Mouse (Mus musculus) hindbrain, embryonic 13.5 days (tissue): ENCODE results near the gene Dmrt1. TPM values are rescaled to one million over a fixed set of nuclear protein-coding genes. Genes with fewer than 3 reads are reported as not detected.
A peak's percentile ranks its signal among the peaks of the same experiment; 100 is the strongest.

Experiments used
- ATAC-seq: fragments of 200-750 bp; cut with Nextera tagmentation; 2 replicates; pipeline ENCODE4 v1.8.0; 2017; ENCODE audit warnings: moderate TSS enrichment; ENCODE audit not compliant: low FRiP score
- H3K27ac ChIP-seq: fragments of 300-500 bp; sonication (generic); 2 replicates; pipeline ENCODE4 v1.5.1; 2015; ENCODE audit warnings: inconsistent platforms, mild to moderate bottlenecking, moderate library complexity
- H3K27me3 ChIP-seq: fragments of 300-500 bp; sonication (generic); 2 replicates; pipeline ENCODE4 v1.6.1; 2015; ENCODE audit warnings: mild to moderate bottlenecking, inconsistent platforms
- H3K36me3 ChIP-seq: fragments of 300-500 bp; sonication (generic); 2 replicates; pipeline ENCODE4 v1.6.1; 2015; ENCODE audit warnings: mild to moderate bottlenecking, inconsistent platforms
- H3K4me1 ChIP-seq: fragments of 300-500 bp; sonication (generic); replicated peaks from 2 replicates; pipeline ENCODE4 v1.6.1; 2015; ENCODE audit warnings: inconsistent platforms
- H3K4me2 ChIP-seq: fragments of 300-500 bp; sonication (generic); 2 replicates; pipeline ENCODE4 v1.6.1; 2015; ENCODE audit warnings: inconsistent platforms, mild to moderate bottlenecking, moderate library complexity
- H3K4me3 ChIP-seq: fragments of 300-500 bp; sonication (generic); 2 replicates; pipeline ENCODE4 v1.5.1; 2015; ENCODE audit warnings: mild to moderate bottlenecking, inconsistent platforms
- H3K9ac ChIP-seq: fragments of 300-500 bp; sonication (generic); 2 replicates; pipeline ENCODE4 v1.6.1; 2015; ENCODE audit warnings: mild to moderate bottlenecking, inconsistent platforms
- H3K9me3 ChIP-seq: fragments of 300-500 bp; sonication (generic); 2 replicates; pipeline ENCODE4 v1.6.1; 2016; ENCODE audit warnings: inconsistent platforms
- WGBS: fragments of 180-500 bp; shearing (Covaris S2); methylation state at CpG from one replicate; pipeline ENCODE4 v1.1.7; 2015; 5-methylcytosine and 5-hydroxymethylcytosine counted together
- polyA plus RNA-seq: library from polyadenylated mRNA; unstranded; fragments of >200 nt; fragmentation: Nextera tagmentation; extraction: Ambion mirVana; gene quantifications from 2 replicates; pipeline ENCODE4 v1.2.1, GENCODE M21; 2015

Dmrt1 gene
- polyA plus RNA-seq, 1 experiment from 2014 or later, result not detected

DNA sequence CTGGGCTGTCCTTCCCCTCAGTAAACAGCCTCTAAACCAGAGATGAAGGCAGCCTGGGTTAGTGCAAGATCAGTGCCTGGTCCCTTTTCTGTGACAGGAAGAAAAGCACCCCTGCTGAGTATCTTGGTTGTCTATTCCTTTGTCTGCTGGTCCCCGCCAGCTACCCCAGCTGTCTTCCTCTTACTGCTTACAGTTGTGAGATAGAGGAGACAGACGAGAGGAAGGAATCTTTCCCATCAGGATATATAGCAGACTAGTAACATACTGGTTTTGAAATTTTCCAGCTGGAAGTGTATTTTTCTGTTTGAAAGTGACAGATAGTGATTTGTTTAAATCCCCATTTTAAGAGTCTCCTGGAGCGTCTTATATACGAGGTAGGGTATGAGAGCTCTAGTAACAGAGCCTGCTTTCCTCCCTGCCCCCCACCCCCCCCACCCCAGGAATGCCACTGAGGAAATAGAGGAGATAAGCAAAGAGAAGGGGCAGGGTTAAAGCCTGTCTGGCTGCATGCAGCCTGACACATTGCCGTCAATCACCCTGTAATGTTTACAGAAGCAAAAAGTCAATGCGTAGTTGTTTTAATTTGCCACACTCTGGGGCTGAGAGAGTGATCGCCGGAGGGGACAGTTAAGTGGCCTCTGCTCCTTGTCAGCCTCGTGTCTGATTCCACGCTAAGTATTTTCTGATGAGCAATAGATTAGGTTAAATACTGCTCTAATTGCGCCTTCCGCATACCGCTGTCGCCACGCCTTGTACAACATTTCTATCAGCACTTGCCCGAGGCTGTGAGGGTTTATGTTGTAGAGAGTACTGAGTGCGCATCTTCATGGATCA is 69.8 kb downstream of the Dmrt1 start:
- ATAC-seq, result peak; percentile 46; the same call in 1 of the 2 replicates
- no peak overlapping the region for H3K9ac ChIP-seq
- peaks cover 78% of the 10 kb centered on the region for H3K27me3 ChIP-seq
- no peaks in the 10 kb centered on the region for H3K36me3 ChIP-seq
- WGBS, result 10% methylated on average over 17 of the region's 17 CpGs
- no peak overlapping the region for H3K27ac ChIP-seq
- H3K9me3 ChIP-seq, result no peaks in the 10 kb centered on the region
- H3K4me2 ChIP-seq, result peak overlapping the region; percentile 33
- no peak overlapping the region for H3K4me3 ChIP-seq
- peaks cover 11% of the 10 kb centered on the region for H3K4me1 ChIP-seq

DNA sequence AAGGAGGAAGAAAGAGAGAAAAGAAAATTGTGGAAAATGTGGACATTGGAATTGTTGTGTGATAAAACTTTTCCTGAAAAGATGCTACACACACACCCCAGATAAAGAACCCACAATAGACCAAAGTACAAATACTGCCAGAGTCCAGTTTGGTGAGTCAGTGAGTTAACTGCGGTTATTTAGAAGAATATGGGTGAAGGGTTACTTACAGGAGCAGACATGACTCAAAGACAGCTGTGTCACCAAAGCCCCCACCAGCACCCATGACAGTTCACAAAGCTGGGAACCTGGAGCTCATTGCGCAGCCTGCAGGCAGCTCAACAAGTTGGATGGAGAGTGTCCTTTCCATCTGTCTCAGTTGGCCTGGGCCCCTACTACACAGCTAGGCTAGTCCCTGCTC is 72.9 kb downstream of the Dmrt1 start:
- no peaks in the 10 kb centered on the region for H3K36me3 ChIP-seq
- 91% methylated on average over 2 of the region's 2 CpGs for WGBS
- H3K4me3 ChIP-seq, result no peak overlapping the region
- peaks cover 11% of the 10 kb centered on the region for H3K4me1 ChIP-seq
- H3K27me3 ChIP-seq, result peaks cover 62% of the 10 kb centered on the region
- H3K9me3 ChIP-seq, result no peaks in the 10 kb centered on the region
- no peak for ATAC-seq
- no peak overlapping the region for H3K27ac ChIP-seq
- H3K9ac ChIP-seq, result no peak overlapping the region
- no peak overlapping the region for H3K4me2 ChIP-seq

DNA sequence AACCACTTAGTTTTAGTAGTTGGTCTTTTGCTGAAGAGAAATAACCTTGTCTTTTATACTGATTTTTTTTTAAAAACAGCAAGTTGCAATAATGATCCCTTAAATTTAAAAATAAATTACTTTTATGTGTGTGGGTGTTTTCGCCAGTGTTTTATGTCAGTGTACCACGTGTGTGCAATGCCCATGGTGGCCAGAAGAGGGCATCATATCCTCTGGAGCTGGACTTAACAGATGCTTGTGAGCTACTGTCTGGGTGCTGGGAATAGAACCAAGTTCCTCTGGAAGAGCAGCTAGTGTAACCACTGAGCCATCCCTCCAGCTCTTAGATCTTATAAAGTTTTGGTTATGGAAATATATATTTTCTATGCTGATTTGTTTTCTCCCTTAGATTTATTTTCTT is 74.0 kb downstream of the Dmrt1 start:
- H3K27ac ChIP-seq, result no peak overlapping the region
- no peaks in the 10 kb centered on the region for H3K9me3 ChIP-seq
- H3K9ac ChIP-seq, result no peak overlapping the region
- H3K4me1 ChIP-seq, result peaks cover 11% of the 10 kb centered on the region
- no peak for ATAC-seq
- H3K4me2 ChIP-seq, result no peak overlapping the region
- no peak overlapping the region for H3K4me3 ChIP-seq
- H3K27me3 ChIP-seq, result peaks cover 51% of the 10 kb centered on the region
- H3K36me3 ChIP-seq, result no peaks in the 10 kb centered on the region
- WGBS, result 93% methylated on average over 2 of the region's 2 CpGs

DNA sequence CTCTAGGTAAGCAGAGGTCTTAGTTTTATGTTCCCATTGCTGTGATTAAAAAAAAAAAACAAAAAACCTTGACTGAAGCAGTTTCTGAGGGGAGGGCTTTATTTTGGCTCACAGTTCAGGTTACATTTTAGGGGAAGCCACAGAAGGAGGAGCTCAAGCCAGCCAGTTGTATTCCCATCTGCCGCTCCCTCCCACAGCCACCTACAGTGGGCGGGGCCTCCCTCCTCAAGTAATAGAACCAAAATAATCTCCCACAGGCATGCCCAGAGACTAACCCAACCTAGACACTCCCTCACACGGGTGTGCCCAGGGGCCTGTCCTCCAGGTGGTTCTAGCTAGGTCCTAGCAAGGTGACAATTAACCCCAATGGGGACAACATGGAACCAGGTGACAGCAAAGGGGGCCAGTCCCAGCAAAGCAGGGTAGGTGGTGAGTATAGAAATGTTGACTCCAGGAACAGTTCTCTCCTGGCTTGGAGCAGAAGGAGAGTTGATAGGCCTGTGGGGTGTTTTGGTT is 92.4 kb downstream of the Dmrt1 start:
- no peak overlapping the region for H3K27ac ChIP-seq
- ATAC-seq, result no peak
- no peak overlapping the region for H3K9ac ChIP-seq
- no peak overlapping the region for H3K4me3 ChIP-seq
- H3K36me3 ChIP-seq, result no peaks in the 10 kb centered on the region
- H3K4me2 ChIP-seq, result no peak overlapping the region
- 70% methylated on average over 3 of the region's 3 CpGs for WGBS
- H3K9me3 ChIP-seq, result no peaks in the 10 kb centered on the region
- no peaks in the 10 kb centered on the region for H3K4me1 ChIP-seq
- peaks cover 83% of the 10 kb centered on the region for H3K27me3 ChIP-seq

DNA sequence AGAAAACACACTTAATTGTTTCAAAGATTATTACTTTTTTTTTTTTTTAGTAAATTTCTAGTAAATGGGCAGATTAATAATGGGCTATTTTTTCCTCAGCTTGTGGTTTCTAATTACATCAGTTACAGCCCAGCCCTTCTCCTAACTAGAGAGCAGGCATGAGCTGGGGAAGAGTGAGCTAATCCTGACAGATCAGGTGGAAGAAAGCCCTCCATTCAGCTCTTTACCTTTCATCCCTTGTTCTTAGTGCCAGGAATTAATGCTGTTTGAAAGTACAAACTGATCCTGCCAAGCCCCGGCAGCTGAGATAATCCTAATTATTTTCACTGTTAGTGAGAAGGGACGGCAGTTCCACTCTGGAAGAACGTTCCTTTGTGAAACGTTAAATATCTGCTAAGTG is 93.2 kb downstream of the Dmrt1 start:
- Histone ChIP-seq H3K9ac (no peak overlapping the region), H3K4me2 (no peak overlapping the region), H3K36me3 (no peaks in the 10 kb centered on the region), H3K4me1 (no peaks in the 10 kb centered on the region), H3K9me3 (no peaks in the 10 kb centered on the region), H3K27me3 (peaks cover 87% of the 10 kb centered on the region), H3K27ac (no peak overlapping the region), H3K4me3 (no peak overlapping the region)
- no peak for ATAC-seq
- WGBS, result 29% methylated on average over 4 of the region's 4 CpGs

DNA sequence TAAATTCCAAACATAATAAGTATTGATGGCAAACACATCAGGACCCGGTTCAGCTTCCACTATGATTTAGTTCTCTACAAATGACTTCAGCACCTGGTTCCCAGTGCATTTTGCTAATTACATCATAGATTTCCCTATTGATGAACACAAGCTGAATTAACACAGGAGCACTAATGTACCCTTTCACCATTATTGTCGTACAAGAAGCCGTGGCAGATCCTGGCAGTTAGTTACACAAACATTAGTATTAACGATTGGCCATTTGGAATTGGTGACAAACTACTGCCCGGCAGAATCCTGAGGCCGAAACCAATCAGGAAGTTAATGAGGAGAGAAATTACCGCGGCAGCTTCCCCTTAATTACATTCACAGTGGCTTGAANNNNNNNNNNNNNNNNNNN is 96.5 kb downstream of the Dmrt1 start:
- Histone ChIP-seq H3K9ac (no peak overlapping the region), H3K4me3 (no peak overlapping the region), H3K9me3 (no peaks in the 10 kb centered on the region), H3K27me3 (peaks cover 95% of the 10 kb centered on the region), H3K4me2 (no peak overlapping the region), H3K27ac (no peak overlapping the region), H3K36me3 (no peaks in the 10 kb centered on the region), H3K4me1 (peaks cover 7% of the 10 kb centered on the region; the same call in 1 of the 2 replicates)
- no peak for ATAC-seq
- 10% methylated on average over 8 of the region's 8 CpGs for WGBS

DNA sequence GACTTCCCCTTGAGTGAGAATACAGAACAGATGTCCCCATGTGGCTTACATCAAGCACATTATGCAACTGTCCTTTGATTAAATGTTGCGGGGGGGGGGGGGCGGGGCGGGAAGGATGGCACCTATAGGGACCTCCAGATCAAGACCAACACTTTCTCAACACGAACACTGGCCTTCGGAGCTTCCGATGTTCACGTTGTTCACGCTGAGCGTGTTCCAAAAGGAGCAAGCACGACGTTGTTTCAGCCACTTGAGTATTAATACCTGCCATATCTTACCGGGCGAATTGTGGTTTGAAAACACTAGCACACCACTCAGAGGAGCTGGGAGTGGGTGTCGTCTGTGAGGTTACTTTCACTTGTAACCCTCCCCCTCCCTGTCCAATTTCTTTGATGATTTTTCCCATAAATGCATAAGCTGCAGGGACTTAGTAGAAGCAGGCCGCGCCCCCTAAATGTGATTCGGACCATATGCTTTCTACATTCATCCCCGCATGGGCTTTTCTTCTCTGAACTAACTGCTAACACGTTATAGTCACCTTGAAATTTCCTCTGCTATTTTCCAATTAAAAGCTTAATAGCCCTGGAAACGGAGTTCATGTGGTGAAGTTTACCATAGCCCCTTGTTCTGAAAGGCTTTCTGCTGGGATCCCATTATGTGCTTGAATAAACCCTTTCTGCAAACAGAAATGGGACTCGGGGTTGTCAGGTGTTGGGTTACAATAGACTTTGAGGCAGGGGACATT is 102.2 kb downstream of the Dmrt1 start:
- peaks cover 97% of the 10 kb centered on the region for H3K27me3 ChIP-seq
- H3K27ac ChIP-seq, result no peak overlapping the region
- no peak overlapping the region for H3K4me3 ChIP-seq
- ATAC-seq, result no peak
- no peaks in the 10 kb centered on the region for H3K36me3 ChIP-seq
- H3K9me3 ChIP-seq, result no peaks in the 10 kb centered on the region
- WGBS, result 1% methylated on average over 21 of the region's 21 CpGs
- H3K4me1 ChIP-seq, result peaks cover 23% of the 10 kb centered on the region
- no peak overlapping the region for H3K4me2 ChIP-seq
- H3K9ac ChIP-seq, result no peak overlapping the region

DNA sequence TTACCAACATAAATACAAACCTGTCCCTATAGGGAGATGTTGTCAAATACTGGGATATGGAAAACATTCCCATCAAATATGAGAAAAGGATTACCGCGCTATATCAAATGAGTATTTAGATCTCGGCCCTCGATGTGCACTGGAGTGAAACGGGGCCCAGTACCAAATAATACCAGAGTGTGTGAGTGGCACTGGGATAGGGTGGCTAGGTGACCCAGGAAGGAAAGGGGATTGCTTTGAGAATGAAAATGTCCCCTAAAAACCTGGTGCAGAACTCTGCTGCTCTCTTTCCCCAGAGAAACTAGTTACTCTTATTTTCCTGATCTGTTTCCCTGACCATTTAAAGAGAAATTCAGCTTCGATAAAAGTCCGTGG is 102.8 kb downstream of the Dmrt1 start:
- Histone ChIP-seq H3K9me3 (no peaks in the 10 kb centered on the region), H3K27ac (no peak overlapping the region), H3K9ac (no peak overlapping the region), H3K4me3 (no peak overlapping the region), H3K4me1 (peaks cover 23% of the 10 kb centered on the region), H3K4me2 (no peak overlapping the region), H3K36me3 (no peaks in the 10 kb centered on the region), H3K27me3 (peaks cover 97% of the 10 kb centered on the region)
- ATAC-seq, result no peak
- WGBS, result 2% methylated on average over 7 of the region's 7 CpGs

DNA sequence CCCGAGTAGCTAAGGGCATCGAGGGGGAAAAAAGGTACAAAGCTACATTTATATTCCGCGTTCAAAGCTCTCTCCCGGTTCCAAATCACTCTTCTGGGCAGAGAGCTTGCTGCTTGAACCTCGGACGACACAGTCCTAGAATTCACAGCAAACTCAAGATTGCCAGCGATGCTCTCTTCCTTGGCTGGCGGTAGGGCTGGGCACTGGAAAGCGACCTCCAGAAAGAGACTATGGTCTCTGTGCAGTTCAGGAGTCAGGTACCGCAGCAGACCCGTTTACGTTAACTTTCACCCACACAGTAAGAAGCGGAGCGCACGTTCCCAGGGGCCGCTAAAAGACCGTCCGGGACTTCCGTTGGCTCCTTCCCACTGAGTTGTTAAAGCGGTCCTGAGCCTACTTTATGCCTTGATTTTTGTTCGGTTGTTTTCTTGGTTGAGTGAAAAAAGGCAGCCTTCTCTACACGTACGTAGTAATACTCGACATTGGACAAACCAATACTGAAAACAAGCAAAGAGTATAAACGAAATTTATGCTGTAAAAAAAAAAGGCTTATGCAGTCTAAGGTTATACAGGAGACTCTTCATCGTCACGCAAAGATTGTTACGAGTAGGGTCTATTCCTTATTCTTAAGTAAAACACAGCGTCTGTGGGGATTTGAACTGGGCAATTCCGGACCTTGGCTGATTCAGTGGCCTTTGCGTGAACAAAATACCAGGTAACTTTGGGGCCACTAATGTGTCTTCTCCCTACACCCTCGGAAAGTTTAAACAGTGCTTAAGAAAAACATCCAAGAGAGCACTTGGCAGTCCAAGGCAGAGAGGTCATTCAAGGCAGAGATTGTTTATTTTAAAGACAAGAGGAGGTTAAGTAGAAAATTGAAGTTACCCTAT is 103.8 kb downstream of the Dmrt1 start:
- no peak overlapping the region for H3K4me2 ChIP-seq
- no peaks in the 10 kb centered on the region for H3K9me3 ChIP-seq
- WGBS, result under 1% methylated on average over 33 of the region's 33 CpGs
- H3K27me3 ChIP-seq, result peaks cover 98% of the 10 kb centered on the region
- no peak for ATAC-seq
- H3K36me3 ChIP-seq, result no peaks in the 10 kb centered on the region
- no peak overlapping the region for H3K4me3 ChIP-seq
- no peak overlapping the region for H3K9ac ChIP-seq
- no peak overlapping the region for H3K27ac ChIP-seq
- H3K4me1 ChIP-seq, result peaks cover 23% of the 10 kb centered on the region

DNA sequence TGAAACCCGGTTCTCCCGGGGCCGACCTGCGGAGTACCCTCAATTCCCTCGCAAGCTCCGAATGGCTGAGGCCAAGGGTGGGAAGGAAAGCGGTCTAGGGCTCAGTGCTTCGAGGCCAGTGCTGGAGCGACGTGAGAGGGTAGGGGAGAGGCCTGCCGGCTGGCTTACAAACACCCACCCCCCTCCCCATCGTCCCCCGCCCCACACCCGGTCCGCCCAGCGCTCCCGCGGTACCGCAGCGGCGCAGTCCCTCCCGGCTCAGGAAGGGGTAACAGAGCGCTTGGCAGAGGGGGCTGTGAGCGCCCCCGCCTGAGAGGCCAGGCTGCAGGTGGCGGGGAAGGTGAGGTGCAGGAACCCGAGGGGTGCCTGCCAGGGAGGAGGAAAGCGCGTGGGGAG is 104.6 kb downstream of the Dmrt1 start, which contains the start of gene Dmrt3:
Gene Dmrt3, plus strand, starts transcription at position 287 of the 396 bp plus-strand sequence.
- H3K4me1 ChIP-seq, result peaks cover 23% of the 10 kb centered on the region
- no peaks in the 10 kb centered on the region for H3K9me3 ChIP-seq
- H3K4me2 ChIP-seq, result peak within 1 kb of the TSS; percentile 47
- H3K27ac ChIP-seq, result no peak within 1 kb of the TSS
- no peaks in the 10 kb centered on the region for H3K36me3 ChIP-seq
- 0 out of 2 replicates have a peak, but pooled peaks have one; percentile 21 for ATAC-seq
- whole genome bisulfite sequencing, result 0% methylated on average over 24 of the region's 29 CpGs
- H3K27me3 ChIP-seq, result peaks cover 99% of the 10 kb centered on the region
- H3K9ac ChIP-seq, result peak within 1 kb of the TSS; percentile 24; the same call in 1 of the 2 replicates
- peak within 1 kb of the TSS; percentile 26 for H3K4me3 ChIP-seq

DNA sequence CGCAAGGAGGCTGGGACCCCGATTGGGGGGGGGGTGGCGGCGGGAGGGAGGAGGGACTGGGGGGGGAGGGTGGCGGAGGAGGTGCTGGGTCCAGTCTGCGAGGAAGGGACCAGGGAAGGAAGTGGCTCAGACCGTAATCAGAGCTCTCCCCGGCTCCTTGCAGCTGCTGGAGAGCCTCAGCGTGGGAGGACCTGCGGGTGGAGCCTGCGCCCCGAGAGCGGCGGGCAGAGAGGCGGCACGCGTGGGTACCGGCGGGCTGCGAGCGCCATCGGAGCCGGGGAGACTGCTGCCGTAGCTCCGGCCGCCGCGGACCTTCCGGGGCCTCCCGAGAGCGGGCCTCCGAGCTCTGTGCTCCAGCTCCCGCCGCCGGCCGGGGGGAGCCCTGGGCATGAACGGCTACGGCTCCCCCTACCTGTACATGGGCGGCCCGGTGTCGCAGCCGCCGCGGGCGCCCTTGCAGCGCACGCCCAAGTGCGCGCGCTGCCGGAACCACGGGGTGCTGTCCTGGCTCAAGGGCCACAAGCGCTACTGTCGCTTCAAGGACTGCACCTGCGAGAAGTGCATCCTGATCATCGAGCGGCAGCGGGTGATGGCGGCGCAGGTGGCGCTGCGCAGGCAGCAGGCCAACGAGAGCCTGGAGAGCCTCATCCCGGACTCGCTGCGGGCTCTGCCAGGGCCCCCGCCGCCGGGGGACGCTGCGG is 105.1 kb downstream of the Dmrt1 start:
- Histone ChIP-seq H3K27me3 (peaks cover 99% of the 10 kb centered on the region), H3K27ac (no peak overlapping the region), H3K9me3 (no peaks in the 10 kb centered on the region), H3K9ac (peak overlapping the region; percentile 24; the same call in 1 of the 2 replicates), H3K4me3 (peak overlapping the region; percentile 26), H3K4me1 (peaks cover 22% of the 10 kb centered on the region), H3K36me3 (no peaks in the 10 kb centered on the region), H3K4me2 (peak overlapping the region; percentile 47)
- under 1% methylated on average over 61 of the region's 71 CpGs for WGBS
- ATAC-seq, result no peak; the same call in 1 of the 2 replicates
